Mouse (Mus musculus) heart, postnatal 0 days (tissue): ENCODE results near the gene Entpd1.

ENCODE experiments used
- CTCF ChIP-seq: IDR thresholded peaks from 2 replicates; pipeline ENCODE4 v1.5.1; 2016; ENCODE audit warnings: antibody characterized with exemption, control low read depth, low read depth
- EP300 ChIP-seq: IDR thresholded peaks from 2 replicates; pipeline ENCODE4 v1.6.1; 2016; ENCODE audit warnings: antibody characterized with exemption, low read depth

DNA sequence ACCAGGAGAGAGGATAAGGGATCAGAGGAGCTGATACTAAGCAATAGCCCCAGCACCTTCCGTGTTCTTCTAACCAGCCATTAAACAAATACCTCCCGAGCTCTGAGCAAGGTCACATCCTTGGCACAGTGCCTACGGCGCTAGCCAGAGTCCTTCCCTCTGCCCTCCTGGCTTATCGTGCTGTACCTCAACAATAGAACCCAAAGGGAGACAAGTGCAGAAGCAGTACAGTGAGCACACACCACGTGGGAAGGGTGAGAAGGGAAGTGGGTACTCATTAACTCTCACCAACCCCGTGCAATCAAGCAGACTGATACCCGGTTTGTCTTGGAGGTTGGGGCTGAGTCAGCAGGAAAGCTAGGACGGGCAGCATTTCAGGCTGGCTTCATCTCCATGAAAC, 41.4 kb upstream of the Entpd1 start:
- no peak for TF ChIP-seq CTCF
- no peak for TF ChIP-seq EP300
